Mouse (Mus musculus) cerebellum, adult 8-10 months (tissue): Measurements from ENCODE around the gene Mapk8ip3.

Source experiments
- DNase-seq: peaks from one replicate; pipeline ENCODE4 v3.0.0; 2022

Mapk8ip3 gene

DNA sequence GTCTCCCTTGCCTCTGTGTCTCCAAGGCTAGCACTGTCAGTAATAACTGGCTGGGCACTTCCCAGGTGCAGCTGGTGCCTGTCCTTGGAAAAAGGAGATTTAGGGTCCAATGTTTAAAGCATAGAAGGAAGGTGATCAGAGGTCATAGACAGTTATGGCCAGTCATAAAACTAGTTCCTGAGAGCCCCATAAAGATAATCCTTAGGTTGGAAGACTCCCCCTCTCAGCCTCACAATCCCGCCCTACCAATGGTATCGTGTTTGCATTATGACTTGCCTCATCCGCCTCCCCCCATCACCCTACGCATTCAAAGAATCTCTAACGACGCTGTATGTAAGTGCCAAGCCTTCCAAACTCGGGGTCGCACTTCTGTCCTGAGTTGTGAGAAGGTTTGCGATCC lies 92.3 kb downstream of the Mapk8ip3 start:
- DNase-seq = no peak

DNA sequence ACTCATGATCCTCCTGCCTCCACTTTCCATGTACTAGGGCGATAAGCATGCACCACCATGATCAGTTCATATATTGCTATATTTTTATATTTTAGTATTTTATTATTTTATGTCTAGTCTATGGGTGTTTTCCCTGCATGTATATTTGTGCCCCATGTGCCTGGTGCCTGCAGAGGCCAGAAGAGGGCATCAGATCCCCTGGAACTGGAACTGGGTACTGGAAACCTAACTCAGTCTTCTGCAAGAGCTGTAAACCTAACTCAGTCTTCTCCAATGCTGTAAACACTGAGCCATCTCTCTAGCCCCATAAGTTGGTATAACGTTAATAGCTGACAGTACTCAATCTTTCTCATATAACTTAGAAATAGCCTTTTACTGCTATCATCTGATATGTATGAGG lies 94.1 kb downstream of the Mapk8ip3 start:
- DNase-seq = no peak
